Mouse (Mus musculus): Measurements from ENCODE around the gene Dnm3. TPM values are rescaled to one million over a fixed set of nuclear protein-coding genes. Genes with fewer than 3 reads are reported as not detected.

The Dnm3 gene
- polyA plus RNA-seq, 1 experiment from 2014 or later, result 71.6 TPM

DNA sequence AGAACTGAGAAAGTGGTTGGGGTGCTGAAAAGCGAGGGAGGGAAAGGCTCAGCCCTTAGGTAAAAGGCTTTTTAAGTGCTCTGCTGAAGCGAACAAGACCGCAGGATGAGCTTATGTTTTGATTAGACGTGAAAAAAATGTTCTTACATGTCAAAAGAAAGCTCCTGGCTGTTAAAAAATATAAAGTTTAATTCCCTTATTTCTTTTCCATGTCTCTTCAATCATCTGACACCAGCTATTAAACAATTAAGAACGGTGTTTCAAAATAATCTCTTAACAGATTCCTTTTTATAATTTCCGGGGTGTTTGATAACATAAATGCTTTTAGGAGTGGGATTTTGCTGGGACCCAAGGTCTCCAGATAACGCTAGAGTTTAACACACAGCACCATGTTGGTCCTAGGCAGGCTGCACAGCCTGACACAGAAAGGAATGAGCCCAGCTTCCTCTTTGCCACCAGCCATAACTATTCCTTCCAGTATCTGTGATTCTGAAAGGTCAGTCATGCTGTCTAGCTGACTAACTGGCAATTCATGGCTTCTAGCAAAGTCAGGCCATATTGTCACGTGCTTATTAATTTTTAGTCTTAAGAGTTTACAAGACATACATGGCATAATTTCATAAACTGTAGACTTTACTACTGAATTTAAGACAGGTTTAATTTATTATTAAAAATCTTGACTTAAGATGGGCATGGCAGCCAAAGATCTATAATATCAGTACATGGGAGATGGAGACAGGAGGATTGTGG is 383.1 kb downstream of the Dnm3 start:
- WGBS, result 89% methylated on average over 8 of the region's 8 CpGs
- DNase-seq (ENCODE audit: low spot score), result no peak
- Histone ChIP-seq H3K9ac (no peak overlapping the region), H3K9me3 (ENCODE audit: control insufficient read depth, low read length) (no peaks in the 10 kb centered on the region), H3K36me3 (replicated peaks; ENCODE audit: control insufficient read depth, insufficient read depth) (no peaks in the 10 kb centered on the region), H3K4me3 (replicated peaks; ENCODE audit: low read length) (no peak overlapping the region), H3K27ac (no peak overlapping the region), H3K4me1 (replicated peaks; ENCODE audit: control insufficient read depth, insufficient read depth, low read length) (no peaks in the 10 kb centered on the region), H3K27me3 (ENCODE audit: control insufficient read depth, insufficient read depth, low read length) (no peaks in the 10 kb centered on the region), H3K4me2 (replicated peaks) (no peak overlapping the region)
- no peak for ATAC-seq (ENCODE audit: low FRiP score)

DNA sequence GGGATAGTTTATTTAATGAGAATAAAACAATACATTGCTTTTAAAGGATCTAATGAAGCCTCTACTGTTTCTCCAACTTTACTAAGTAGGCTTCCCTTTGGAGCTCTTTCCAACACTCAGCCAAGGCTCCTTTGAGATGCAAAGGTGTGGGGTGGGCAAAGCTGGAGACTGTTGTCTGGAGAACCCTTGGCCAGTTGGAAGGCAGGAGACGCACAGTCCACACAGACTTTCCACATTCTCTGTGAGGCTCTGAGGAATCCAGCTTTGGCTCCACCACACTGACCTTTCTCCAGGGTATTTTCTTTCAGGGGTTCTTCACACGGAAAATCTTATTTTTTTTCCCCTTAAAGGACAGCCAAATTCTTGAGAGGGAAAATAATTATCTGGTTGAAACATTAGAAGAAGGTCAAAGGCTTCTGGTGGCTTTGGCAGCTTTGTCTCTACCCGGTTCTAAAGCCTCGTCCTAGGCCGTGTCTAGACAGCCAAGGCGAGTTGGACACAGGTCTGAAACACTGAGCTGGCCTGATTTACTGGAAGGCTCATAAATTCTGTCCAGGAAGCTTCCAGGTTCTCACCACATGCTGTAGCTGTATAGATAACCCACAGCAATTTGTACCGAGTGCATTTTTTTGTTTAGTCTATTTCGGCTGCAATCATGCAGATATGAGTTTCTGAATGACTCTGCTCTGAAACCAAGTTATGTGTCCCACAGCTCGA is 383.9 kb downstream of the Dnm3 start:
- no peaks in the 10 kb centered on the region for H3K27me3 ChIP-seq (ENCODE audit: control insufficient read depth, insufficient read depth, low read length)
- H3K27ac ChIP-seq, result no peak overlapping the region
- H3K4me1 ChIP-seq (replicated peaks; ENCODE audit: control insufficient read depth, insufficient read depth, low read length), result no peaks in the 10 kb centered on the region
- no peaks in the 10 kb centered on the region for H3K36me3 ChIP-seq (replicated peaks; ENCODE audit: control insufficient read depth, insufficient read depth)
- H3K9ac ChIP-seq, result no peak overlapping the region
- no peak overlapping the region for H3K4me2 ChIP-seq (replicated peaks)
- ATAC-seq (ENCODE audit: low FRiP score) (no peak), DNase-seq (ENCODE audit: low spot score) (no peak)
- H3K4me3 ChIP-seq (replicated peaks; ENCODE audit: low read length), result no peak overlapping the region
- H3K9me3 ChIP-seq (ENCODE audit: control insufficient read depth, low read length), result no peaks in the 10 kb centered on the region
- WGBS, result 76% methylated on average over 9 of the region's 9 CpGs

DNA sequence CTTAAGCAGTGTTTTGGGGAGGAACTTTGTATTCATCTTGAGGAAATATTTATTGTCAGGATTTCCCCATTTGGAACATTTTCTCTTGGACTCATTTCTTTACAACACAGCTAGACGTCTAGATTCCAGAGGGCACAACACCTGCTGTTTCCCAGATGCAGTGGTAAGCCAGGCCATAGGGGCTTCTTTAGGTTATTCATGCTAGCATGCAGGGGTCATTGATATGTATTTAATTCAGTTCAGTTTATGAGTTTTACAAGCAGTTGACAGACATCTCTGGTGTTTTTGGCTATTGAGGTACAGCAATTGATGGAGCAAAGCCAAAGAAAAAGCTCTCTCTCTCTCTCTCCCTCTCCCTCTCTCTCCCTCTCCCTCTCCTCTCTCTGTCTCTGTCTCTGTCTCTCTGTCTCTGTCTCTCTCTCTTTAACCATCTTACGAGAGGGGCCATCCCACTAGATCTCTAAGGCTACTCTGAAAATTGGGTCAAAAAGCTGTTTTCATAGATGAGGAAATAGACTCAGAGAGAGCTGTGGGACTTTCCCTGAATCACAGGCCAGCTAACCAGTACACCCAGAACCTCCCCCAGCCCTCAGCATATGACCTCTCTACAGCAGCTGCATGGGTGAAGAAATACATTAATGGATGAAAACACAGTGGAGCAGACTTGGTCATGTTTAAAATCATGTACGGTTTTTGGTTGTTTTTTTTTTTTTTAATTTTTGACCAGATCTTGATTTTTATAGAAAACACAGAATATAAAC is 384.8 kb downstream of the Dnm3 start:
- H3K4me2 ChIP-seq (replicated peaks), result no peak overlapping the region
- 86% methylated on average over 3 of the region's 3 CpGs for WGBS
- ATAC-seq (ENCODE audit: low FRiP score), result no peak

DNA sequence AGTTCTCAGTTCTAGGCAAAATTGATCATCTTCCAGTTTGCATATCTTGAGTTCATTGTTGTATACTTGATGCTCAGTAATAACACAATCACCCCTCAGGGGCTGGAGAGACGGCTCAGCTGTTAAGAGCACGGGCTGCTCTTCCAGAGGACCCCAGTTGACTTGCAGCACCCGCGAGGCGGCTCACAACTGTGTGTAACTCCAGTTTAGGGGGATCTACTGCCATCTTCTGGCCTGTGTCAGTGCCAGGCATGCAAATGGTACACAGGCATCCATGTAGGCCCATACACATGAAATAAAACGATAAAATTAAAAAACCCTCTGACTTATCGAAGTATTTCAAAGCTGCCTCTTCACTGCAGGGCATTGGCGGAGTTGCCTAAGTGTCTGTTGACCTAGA is 385.4 kb downstream of the Dnm3 start:
- Histone ChIP-seq H3K4me1 (replicated peaks; ENCODE audit: control insufficient read depth, insufficient read depth, low read length) (no peaks in the 10 kb centered on the region), H3K36me3 (replicated peaks; ENCODE audit: control insufficient read depth, insufficient read depth) (no peaks in the 10 kb centered on the region), H3K9ac (no peak overlapping the region), H3K27ac (no peak overlapping the region), H3K9me3 (ENCODE audit: control insufficient read depth, low read length) (no peaks in the 10 kb centered on the region), H3K4me2 (replicated peaks) (no peak overlapping the region), H3K4me3 (replicated peaks; ENCODE audit: low read length) (no peak overlapping the region), H3K27me3 (ENCODE audit: control insufficient read depth, insufficient read depth, low read length) (no peaks in the 10 kb centered on the region)
- no peak for ATAC-seq (ENCODE audit: low FRiP score)
- DNase-seq (ENCODE audit: low spot score), result no peak
- 88% methylated on average over 8 of the region's 8 CpGs for WGBS

More for the DNA sequence above, 384.8 kb downstream of the Dnm3 start:
- DNase-seq (ENCODE audit: low spot score), result no peak
- H3K9ac ChIP-seq, result no peak overlapping the region
- H3K4me1 ChIP-seq (replicated peaks; ENCODE audit: control insufficient read depth, insufficient read depth, low read length), result no peaks in the 10 kb centered on the region
- no peaks in the 10 kb centered on the region for H3K27me3 ChIP-seq (ENCODE audit: control insufficient read depth, insufficient read depth, low read length)
- H3K9me3 ChIP-seq (ENCODE audit: control insufficient read depth, low read length), result no peaks in the 10 kb centered on the region
- H3K36me3 ChIP-seq (replicated peaks; ENCODE audit: control insufficient read depth, insufficient read depth), result no peaks in the 10 kb centered on the region
- no peak overlapping the region for H3K4me3 ChIP-seq (replicated peaks; ENCODE audit: low read length)
- no peak overlapping the region for H3K27ac ChIP-seq

DNA sequence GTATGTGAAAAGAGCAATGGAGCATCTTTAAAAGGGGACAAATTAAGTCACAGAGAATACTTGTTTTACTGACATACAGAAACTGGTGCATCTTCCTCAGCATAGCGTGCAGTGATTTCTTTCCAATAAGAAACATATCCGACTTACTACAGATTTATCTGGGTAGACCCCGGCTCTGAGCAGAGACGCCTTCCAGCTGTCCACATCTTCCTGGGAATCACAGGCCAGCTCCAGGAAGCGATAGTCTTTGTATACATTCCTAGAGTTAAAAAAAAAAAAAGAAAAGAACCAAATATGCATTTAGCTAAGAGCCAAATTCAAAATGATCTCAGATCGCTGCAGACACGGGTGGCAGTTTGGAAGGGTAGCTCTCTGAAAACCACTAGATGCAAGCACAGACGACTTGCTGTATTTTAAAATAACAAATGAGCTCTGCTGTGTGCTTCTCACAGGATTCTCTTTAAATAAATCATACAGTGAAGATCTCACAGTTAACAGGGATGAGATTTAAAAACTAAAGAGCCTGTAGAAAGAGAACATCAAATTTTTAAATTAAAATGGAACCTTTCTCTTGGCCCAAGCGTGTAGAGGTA is 393.9 kb downstream of the Dnm3 start:
- H3K36me3 ChIP-seq (replicated peaks; ENCODE audit: control insufficient read depth, insufficient read depth), result no peaks in the 10 kb centered on the region
- H3K4me3 ChIP-seq (replicated peaks; ENCODE audit: low read length), result no peak overlapping the region
- H3K27ac ChIP-seq, result no peak overlapping the region
- no peak overlapping the region for H3K4me2 ChIP-seq (replicated peaks)
- DNase-seq (ENCODE audit: low spot score) (no peak), ATAC-seq (ENCODE audit: low FRiP score) (no peak)
- H3K4me1 ChIP-seq (replicated peaks; ENCODE audit: control insufficient read depth, insufficient read depth, low read length), result no peaks in the 10 kb centered on the region
- WGBS, result 78% methylated on average over 9 of the region's 9 CpGs
- no peaks in the 10 kb centered on the region for H3K27me3 ChIP-seq (ENCODE audit: control insufficient read depth, insufficient read depth, low read length)
- no peak overlapping the region for H3K9ac ChIP-seq
- H3K9me3 ChIP-seq (ENCODE audit: control insufficient read depth, low read length), result no peaks in the 10 kb centered on the region

DNA sequence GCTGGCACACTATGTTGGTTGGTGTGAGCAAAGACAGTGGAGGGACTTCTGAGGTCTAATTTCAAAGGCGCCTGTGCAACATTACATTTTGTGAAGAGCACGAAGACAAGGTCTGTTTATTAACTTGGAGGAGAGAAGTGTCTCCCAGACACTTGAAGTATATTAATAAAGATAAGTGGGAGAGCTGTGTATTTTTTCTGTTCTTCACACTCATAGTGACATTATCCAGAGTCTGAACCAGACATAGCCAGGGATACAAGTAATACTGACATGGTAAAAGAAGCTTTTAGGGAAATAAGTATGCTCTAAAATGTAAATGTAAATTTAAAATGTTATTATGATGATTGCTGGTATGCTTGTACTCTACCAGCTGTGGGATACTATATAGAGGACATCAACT is 394.5 kb downstream of the Dnm3 start:
- no peaks in the 10 kb centered on the region for H3K36me3 ChIP-seq (replicated peaks; ENCODE audit: control insufficient read depth, insufficient read depth)
- no peak overlapping the region for H3K27ac ChIP-seq
- H3K9me3 ChIP-seq (ENCODE audit: control insufficient read depth, low read length), result no peaks in the 10 kb centered on the region
- no peaks in the 10 kb centered on the region for H3K27me3 ChIP-seq (ENCODE audit: control insufficient read depth, insufficient read depth, low read length)
- H3K4me1 ChIP-seq (replicated peaks; ENCODE audit: control insufficient read depth, insufficient read depth, low read length), result no peaks in the 10 kb centered on the region
- H3K9ac ChIP-seq, result no peak overlapping the region
- H3K4me3 ChIP-seq (replicated peaks; ENCODE audit: low read length), result no peak overlapping the region
- 94% methylated on average over 2 of the region's 2 CpGs for WGBS
- DNase-seq (ENCODE audit: low spot score), result no peak
- H3K4me2 ChIP-seq (replicated peaks), result no peak overlapping the region
- no peak for ATAC-seq (ENCODE audit: low FRiP score)

DNA sequence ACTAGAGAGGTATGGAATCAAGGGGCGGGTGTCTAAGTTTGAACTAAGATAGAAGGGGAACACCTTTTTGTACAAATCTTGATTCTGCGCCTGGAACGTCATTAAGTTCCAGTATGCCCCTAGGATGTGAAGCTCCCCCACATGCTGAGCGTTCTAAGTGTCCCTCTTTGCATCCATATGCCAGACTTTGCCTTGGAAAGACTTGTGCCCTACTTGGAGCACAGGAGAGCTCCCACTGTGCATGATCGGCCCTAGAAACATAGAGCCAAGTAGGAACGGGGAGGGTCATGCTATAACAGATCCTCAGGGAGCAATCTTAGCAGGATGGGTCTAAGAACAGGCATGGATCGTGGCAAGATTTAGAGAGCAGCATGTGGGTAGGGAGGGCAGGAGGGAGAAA is 395.1 kb downstream of the Dnm3 start:
- 78% methylated on average over 7 of the region's 7 CpGs for WGBS
- Histone ChIP-seq H3K9ac (no peak overlapping the region), H3K4me1 (replicated peaks; ENCODE audit: control insufficient read depth, insufficient read depth, low read length) (no peaks in the 10 kb centered on the region), H3K27me3 (ENCODE audit: control insufficient read depth, insufficient read depth, low read length) (no peaks in the 10 kb centered on the region), H3K27ac (no peak overlapping the region), H3K4me3 (replicated peaks; ENCODE audit: low read length) (no peak overlapping the region), H3K9me3 (ENCODE audit: control insufficient read depth, low read length) (no peaks in the 10 kb centered on the region), H3K36me3 (replicated peaks; ENCODE audit: control insufficient read depth, insufficient read depth) (no peaks in the 10 kb centered on the region), H3K4me2 (replicated peaks) (no peak overlapping the region)
- DNase-seq (ENCODE audit: low spot score) (no peak), ATAC-seq (ENCODE audit: low FRiP score) (no peak)

DNA sequence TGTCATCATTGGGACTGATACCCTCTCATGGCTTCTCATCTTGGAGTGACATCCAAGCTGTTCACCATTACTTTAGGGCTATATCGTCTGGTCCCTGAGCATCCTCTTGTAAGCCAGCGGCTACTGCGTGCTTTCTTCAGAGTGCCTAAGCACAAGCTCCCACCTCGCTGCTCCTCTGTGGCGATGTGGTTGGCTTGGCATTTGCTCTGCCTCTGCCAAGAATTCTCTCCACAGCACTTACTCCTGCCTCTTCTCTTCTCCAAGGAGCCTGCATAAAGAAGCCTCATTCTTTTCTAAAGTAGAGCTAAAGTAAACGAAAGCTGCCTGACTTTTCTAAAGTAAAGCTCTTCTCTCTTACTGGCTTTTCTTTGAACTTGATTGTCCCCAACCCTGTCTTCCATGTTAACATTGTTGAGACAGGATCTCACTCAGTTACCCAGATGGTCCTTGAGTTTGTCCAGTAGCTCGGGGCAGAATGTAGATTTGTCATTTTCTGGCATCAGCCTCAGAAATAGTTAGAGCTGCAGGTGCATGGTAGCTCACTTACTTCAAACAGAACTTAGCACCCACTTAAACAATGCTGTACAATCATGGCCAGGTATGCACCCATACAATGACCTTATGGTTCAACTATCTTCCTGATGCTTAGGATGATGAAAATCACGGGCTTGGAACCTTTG is 396.0 kb downstream of the Dnm3 start:
- Histone ChIP-seq H3K4me2 (replicated peaks) (no peak overlapping the region), H3K36me3 (replicated peaks; ENCODE audit: control insufficient read depth, insufficient read depth) (no peaks in the 10 kb centered on the region), H3K4me3 (replicated peaks; ENCODE audit: low read length) (no peak overlapping the region), H3K27ac (no peak overlapping the region), H3K27me3 (ENCODE audit: control insufficient read depth, insufficient read depth, low read length) (no peaks in the 10 kb centered on the region), H3K9ac (no peak overlapping the region), H3K4me1 (replicated peaks; ENCODE audit: control insufficient read depth, insufficient read depth, low read length) (no peaks in the 10 kb centered on the region), H3K9me3 (ENCODE audit: control insufficient read depth, low read length) (no peaks in the 10 kb centered on the region)
- no peak for DNase-seq (ENCODE audit: low spot score)
- WGBS, result 78% methylated on average over 8 of the region's 8 CpGs
- ATAC-seq (ENCODE audit: low FRiP score), result no peak
